Mouse (Mus musculus): ENCODE data around the gene Add2.

DNA sequence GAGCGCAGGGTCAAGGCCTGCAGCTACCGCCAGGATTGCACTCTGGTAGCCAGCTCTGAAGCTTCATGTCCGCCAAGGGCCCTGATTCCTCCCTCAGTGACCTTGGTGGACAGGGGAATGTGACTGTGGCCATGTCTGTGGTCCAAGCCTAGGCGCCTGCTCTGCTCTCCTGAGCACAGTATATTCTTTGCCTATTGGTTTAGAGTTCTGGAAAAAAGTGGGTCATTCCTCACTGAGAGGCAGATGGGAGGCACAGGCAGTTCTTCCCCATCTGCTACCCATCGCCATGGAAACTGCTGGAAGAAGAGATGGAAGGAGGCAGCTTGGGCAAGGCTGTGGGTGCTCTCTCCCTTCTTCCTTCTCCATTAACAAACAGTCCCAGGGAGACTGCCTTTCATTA is 74.4 kb downstream of the Add2 start:
- TF ChIP-seq CTCF (IDR thresholded peaks at IDR 0.05; ENCODE audit: extremely low read depth, insufficient read depth, low read length), result no peak
- peak; percentile 52; the same call in 1 of the 2 replicates for TF ChIP-seq POLR2A (IDR thresholded peaks at IDR 0.05; ENCODE audit: extremely low read depth, insufficient read depth, low read length)

All from cortical plate, adult 2 months (tissue).